Mouse (Mus musculus) 3T3-L1 (cell line): ENCODE measurements around the gene Zg16.
"Not testable (repeated sequence)": the region's sequence is repeated elsewhere in the genome, so short reads cannot be mapped to it uniquely, and the experiment has no call there.

Experiments
- DNase-seq: peaks from one replicate; pipeline ENCODE4 v3.0.0-alpha.2; 2015; ENCODE audit warnings: low read depth, low spot score

Zg16 gene

GRCm38 (mm10) chr7:127104560-127105332 lies 17.6 kb upstream of the Zg16 start:
- DNase-seq = peak; percentile 89

GRCm38 (mm10) chr7:127103960-127104359 lies 16.8 kb upstream of the Zg16 start:
- peak; percentile 35 for DNase-seq

DNA sequence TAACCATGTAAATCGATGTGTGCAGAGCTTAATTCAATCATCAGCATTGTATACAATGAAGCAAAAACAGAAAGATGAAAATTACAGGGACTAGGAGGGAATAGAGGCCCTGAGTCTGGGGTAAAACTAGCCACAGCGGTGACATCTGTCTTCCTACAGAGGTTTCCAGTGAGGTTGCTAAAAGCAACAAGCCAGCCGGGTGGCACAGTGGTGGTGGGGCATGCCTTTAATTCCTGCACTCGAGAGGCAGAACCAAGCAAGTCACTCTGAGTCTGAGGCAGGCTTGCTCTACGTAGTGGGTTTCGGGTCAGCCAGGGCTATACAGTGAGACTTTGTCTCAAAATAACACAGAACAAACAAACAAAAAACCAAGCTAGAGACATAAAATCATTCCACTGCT lies 15.0 kb upstream of the Zg16 start:
- no peak for DNase-seq

- DNase-seq = peak; percentile 11
These were observed 14.4 kb upstream of the Zg16 start for GRCm38 (mm10) chr7:127101451-127102016.

DNA sequence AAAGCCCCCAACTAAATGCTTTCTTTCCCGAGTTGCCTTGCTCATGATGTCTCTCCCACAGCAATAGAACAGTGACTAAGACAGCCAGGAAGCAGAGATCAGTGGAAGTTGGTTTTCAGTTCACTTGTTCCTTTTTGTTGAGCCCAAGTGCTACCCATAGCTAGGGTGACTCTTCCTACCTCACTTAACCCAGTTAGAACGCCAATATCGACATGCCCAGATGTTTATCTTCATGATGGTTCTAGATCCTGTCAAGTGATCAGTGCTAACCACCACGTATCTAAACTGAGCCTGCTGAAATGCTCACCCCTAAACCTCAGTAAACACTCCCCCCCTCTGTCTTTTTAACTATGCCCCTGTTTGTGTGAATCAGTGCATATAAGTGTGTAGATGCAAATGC lies 12.4 kb upstream of the Zg16 start:
- DNase-seq = no peak

GRCm38 (mm10) chr7:127098950-127099349 lies 11.8 kb upstream of the Zg16 start:
- no peak for DNase-seq

DNA sequence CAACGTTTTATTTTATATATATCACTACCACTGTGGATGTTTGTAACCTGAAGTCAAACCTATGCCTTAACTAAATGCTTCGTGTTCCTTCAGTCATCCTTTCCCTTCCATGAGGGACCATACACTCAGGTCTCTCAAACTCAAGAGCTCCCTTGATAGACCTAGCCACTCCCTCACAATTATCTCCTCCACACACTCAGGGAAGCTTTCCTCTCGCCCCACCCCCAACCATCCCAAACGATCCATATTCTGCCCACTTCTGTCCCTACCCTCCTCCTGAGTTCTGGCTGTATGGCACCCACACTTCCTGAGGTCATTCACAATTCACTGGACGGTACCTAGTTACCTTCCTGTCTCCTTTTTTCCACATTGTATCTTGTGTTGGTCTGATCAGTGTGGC lies 11.4 kb upstream of the Zg16 start:
- DNase-seq = no peak

GRCm38 (mm10) chr7:127096456-127096855 lies 9.3 kb upstream of the Zg16 start:
- no peak for DNase-seq

- no peak for DNase-seq
These were observed 6.8 kb upstream of the Zg16 start for GRCm38 (mm10) chr7:127093914-127094313.

GRCm38 (mm10) chr7:127091114-127091896 lies 4.2 kb upstream of the Zg16 start, which contains the start of gene AI467606:
Gene AI467606 (plus strand): TSS chr7:127091359.
- DNase-seq = peak; percentile 33

DNA sequence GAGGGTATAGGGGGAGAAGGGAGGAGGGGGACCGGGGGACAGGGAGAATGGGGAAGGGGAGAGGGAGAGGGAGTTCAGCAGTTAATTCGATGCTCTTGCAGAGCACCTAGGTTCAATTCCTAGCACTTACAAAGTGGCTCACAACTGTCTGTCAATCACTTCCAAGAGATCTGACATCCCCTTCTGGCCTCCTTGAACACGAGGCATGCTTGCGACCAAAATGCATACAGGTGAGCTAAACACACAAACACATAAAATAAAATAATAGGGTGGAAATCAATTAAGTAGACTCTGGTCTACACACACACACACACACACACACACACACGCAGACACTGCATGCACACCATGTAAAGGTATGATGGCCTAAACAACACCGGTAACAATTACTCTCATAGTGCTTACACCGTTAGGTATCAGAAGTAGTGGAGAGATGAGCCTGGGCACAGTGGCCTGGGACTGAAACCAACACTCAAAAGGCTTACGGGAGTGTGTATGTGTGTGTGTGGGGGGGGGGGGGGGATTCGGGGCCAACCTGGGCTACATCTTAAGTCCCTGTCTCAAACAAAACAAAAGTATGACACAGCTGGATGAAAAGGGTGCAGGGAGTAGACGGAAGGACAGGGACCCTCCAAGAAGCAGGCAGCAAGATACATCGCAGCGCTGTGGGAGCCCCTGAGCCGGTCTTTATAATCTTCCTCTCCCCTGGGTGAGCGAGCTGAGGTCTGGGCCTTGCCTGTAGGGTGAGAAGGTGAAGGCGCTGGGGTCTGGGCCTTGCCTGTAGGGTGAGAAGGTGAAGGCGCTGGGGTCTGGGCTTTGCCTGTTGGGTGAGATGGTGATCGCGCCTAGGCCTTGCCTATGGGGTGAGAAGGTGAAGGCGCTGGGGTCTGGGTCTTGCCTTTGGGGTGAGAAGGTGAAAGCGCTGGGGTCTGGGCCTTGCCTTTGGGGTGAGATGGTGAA lies 3.3 kb upstream of the Zg16 start:
- no peak for DNase-seq

GRCm38 (mm10) chr7:127088901-127089845 lies 2.0 kb upstream of the Zg16 start:
- no peak for DNase-seq

- no peak for DNase-seq
These were observed 955 bp upstream of the Zg16 start for GRCm38 (mm10) chr7:127088083-127088482.

GRCm38 (mm10) chr7:127085751-127086150 lies 1.4 kb downstream of the Zg16 start:
- not testable (repeated sequence) for DNase-seq

DNA sequence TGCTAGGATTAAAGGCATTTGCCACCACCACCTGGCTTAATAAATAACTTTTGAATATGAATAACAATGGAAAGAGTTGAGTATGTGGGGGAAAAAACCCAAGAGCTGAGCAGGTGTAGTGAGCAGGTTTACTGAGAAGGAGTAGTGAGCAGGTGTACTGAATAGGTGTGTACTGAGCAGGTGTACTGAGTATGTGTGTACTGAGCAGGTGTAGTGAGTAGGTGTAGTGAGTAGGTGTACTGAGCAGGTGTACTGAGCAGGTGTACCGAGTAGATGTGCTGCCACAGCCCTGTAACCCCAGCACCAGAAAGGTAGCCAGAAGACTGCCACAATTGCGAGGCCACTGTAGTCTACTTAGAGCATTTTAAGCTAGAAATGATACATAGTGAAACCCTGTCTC lies 2.3 kb downstream of the Zg16 start:
- DNase-seq = no peak

- no peak for DNase-seq
These were observed 3.4 kb downstream of the Zg16 start for GRCm38 (mm10) chr7:127083689-127084088.

GRCm38 (mm10) chr7:127082995-127083394 lies 4.1 kb downstream of the Zg16 start:
- no peak for DNase-seq

DNA sequence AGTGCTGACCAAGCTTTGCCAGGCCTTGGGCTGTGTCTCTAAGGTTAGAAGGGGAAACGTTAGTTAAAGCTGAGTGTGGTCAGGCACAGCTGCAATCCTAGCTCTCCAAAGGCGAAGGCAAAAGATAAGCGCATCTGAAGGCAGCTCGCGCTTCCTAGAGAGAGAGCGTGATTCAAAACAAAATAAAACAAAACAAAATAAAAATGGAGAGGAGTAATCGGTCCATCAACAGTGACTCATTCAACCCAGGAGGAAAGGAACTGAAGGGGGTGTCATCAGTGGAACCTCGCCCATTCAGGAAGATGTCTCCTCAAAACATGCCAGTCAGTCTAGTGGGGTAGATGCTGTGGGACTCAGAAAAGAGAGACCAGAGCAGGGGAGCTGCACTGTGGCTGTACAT lies 4.9 kb downstream of the Zg16 start:
- no peak for DNase-seq

GRCm38 (mm10) chr7:127080045-127080444 lies 7.1 kb downstream of the Zg16 start:
- no peak for DNase-seq

DNA sequence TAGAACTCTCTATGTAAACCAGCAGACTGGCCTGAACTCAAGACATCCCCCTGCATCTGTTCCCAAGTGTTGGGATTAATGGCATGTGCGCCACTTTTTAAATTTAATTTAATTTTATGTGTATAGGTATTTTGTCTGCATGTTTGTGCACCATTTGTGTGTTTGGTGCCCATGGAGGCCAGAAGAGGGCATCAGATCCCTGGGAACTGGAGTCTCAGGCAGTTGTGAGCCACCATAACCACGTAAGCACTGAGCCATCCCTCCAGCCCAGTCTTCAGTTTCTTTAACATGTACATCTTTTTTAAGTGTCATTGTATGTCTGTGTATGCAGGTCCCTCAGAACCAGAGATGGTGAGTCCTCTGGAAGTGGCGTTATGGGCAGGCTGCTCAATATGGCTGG lies 9.4 kb downstream of the Zg16 start:
- no peak for DNase-seq
